Mouse (Mus musculus) lung, adult 2 months (tissue): ENCODE results near the gene B230219D22Rik.
"Not testable (repeated sequence)": the region's sequence is repeated elsewhere in the genome, so short reads cannot be mapped to it uniquely, and the experiment has no call there.

Experiments
- CTCF ChIP-seq: fragments of 200-500 bp; IDR thresholded peaks from 2 replicates; pipeline ENCODE4 v1.5.1; 2011; ENCODE audit warnings: mild to moderate bottlenecking, low read length, control low read depth; ENCODE audit not compliant: insufficient read depth
- POLR2A ChIP-seq: fragments of 200-500 bp; IDR thresholded peaks from 2 replicates; pipeline ENCODE4 v1.6.1; 2011; ENCODE audit warnings: low read depth, mild to moderate bottlenecking, control low read depth, low read length, borderline replicate concordance; ENCODE audit errors: extremely low read depth

- TF ChIP-seq CTCF, POLR2A: not testable (repeated sequence)
Observed at GRCm38 (mm10) chr13:55695989-55696388, 3.1 kb downstream of the B230219D22Rik start.
